Mouse (Mus musculus) MEL (cell line): ENCODE measurements at regions not wholly inside any gene's neighbourhood (a gene's known extent, or its start where the extent isn't known, plus 50 kb on each side); places are given as distances from the start of the nearest gene placed in this dataset.

Experiments
- MAFK ChIP-seq: IDR thresholded peaks from 2 replicates; pipeline ENCODE4 v1.6.1; 2011; ENCODE audit warnings: low read depth, mild to moderate bottlenecking, low read length, improper control_type of control experiment, borderline replicate concordance
- MEF2A ChIP-seq: IDR thresholded peaks from 2 replicates; pipeline ENCODE4 v1.6.1; 2014; ENCODE audit warnings: low read depth, mild to moderate bottlenecking, inconsistent platforms, low read length, improper control_type of control experiment; ENCODE audit not compliant: poor library complexity, insufficient replicate concordance, severe bottlenecking; ENCODE audit errors: extremely low read depth

- no peak for TF ChIP-seq MAFK
- no peak for TF ChIP-seq MEF2A
These were observed 57.1 kb downstream of the Pou4f1 start for GRCm38 (mm10) chr14:104410730-104411129.
